Mouse (Mus musculus) kidney, adult 2 months (tissue): ENCODE results near the gene Trp53tg5.

ENCODE experiments used
- CTCF ChIP-seq: fragments of 200-500 bp; conservative IDR thresholded peaks from 2 replicates; pipeline ENCODE4 v1.5.1; 2011; ENCODE audit warnings: low read depth, mild to moderate bottlenecking, control low read depth, low read length, moderate library complexity, mixed read lengths; ENCODE audit not compliant: insufficient read depth, insufficient read length
- POLR2A ChIP-seq: fragments of 200-500 bp; IDR thresholded peaks from one replicate; pipeline ENCODE4 v1.6.1; 2011; ENCODE audit warnings: low read depth, low read length, control low read depth

DNA sequence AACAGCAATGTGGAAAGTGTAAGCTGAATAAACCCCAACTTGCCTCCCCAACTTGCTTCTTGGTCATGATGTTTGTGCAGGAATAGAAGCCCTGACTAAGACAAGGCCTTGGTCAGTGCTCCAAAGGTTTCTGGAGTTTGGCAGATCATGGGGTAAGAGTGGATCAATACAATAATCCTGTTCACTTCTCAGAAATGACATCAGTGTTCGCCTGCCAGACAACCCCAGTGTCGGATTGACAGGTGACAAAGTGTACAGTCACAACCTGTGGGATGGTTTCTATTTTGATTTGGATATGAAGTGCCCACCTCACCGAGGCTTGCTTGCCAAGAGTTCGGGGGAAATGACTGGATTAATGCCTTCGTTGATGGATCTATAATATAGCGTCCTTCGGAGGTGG lies 52.2 kb downstream of the Trp53tg5 start:
- TF ChIP-seq POLR2A = no peak
- no peak for TF ChIP-seq CTCF
